Mouse (Mus musculus) lung, adult 2 months (tissue): ENCODE data around the gene Cdk12. TPM values are rescaled to one million over a fixed set of nuclear protein-coding genes. Genes with fewer than 3 reads are reported as not detected.

Experiments used
- DNase-seq: peaks from one replicate; pipeline ENCODE4 v3.0.0; 2022
- H3K4me1 ChIP-seq: fragments of 200-500 bp; 2 replicates; pipeline ENCODE4 v1.6.1; 2011; ENCODE audit warnings: low read length; ENCODE audit not compliant: control insufficient read depth, insufficient read depth
- H3K4me3 ChIP-seq: fragments of 200-500 bp; replicated peaks from 2 replicates; pipeline ENCODE3; 2011; ENCODE audit warnings: low read depth, mild to moderate bottlenecking, control low read depth, low read length; ENCODE audit errors: extremely low read depth
- CTCF ChIP-seq: fragments of 200-500 bp; IDR thresholded peaks from 2 replicates; pipeline ENCODE4 v1.5.1; 2011; ENCODE audit warnings: mild to moderate bottlenecking, low read length, control low read depth; ENCODE audit not compliant: insufficient read depth
- POLR2A ChIP-seq: fragments of 200-500 bp; IDR thresholded peaks from 2 replicates; pipeline ENCODE4 v1.6.1; 2011; ENCODE audit warnings: low read depth, mild to moderate bottlenecking, control low read depth, low read length, borderline replicate concordance; ENCODE audit errors: extremely low read depth
- WGBS: fragments of 180-500 bp; shearing (Covaris S2); methylation state at CpG from one replicate; pipeline ENCODE4 v1.1.7; 2018; 5-methylcytosine and 5-hydroxymethylcytosine counted together
- polyA plus RNA-seq: library from polyadenylated mRNA; depleted of rRNA; stranded (reverse); fragments of >200 nt; gene quantifications from 2 replicates; pipeline ENCODE4 v1.2.3, GENCODE M21; 2012

Cdk12 gene
- polyA plus RNA-seq, 1 experiment, result 13.9 TPM

DNA sequence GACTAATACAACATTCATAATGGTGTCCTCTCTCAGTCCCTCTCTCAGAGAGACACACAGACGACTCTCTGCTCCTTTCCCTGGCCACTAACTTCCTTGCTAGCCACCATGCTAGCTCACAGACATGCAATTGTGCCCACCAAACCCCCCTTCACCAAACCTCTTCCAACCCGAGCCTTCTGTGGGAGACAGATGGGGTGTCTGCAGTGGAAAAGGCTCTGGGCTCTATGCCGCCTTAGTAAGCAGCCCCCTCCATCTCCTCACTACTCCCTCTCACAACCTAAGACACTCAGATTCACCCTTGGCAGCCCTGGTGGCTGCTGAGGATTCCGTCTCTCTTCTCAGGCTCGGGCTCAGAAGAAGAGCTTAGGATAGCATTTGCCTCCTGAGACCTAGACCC is 84.7 kb downstream of the Cdk12 start:
- Histone ChIP-seq H3K4me3 (no peak overlapping the region), H3K4me1 (no peaks in the 10 kb centered on the region)
- no peak for TF ChIP-seq POLR2A
- TF ChIP-seq CTCF, result no peak
- DNase-seq, result no peak
- 46% methylated on average over 5 of the region's 5 CpGs for WGBS

DNA sequence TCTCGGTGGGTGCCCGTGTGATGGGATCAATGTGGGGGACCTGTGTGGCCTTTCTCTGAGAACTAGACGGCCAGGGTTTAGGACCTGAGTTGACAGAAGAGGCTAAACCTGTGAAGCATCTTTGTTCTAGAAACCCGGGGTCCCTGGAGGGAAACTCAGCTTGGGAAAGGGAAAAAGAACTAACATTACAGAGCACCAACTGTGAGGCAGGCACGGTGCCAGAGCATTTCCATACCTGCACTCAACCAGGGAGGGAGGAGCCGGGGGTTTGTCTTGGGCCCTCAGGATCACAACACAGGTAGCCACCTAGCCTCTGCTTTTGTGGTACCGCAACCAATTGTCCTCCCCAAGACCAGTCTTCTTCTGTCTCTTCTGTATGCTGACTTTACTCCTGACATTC is 85.1 kb downstream of the Cdk12 start:
- Histone ChIP-seq H3K4me1 (no peaks in the 10 kb centered on the region), H3K4me3 (no peak overlapping the region)
- 51% methylated on average over 7 of the region's 7 CpGs for WGBS
- no peak for DNase-seq
- TF ChIP-seq CTCF (no peak), POLR2A (no peak)

DNA sequence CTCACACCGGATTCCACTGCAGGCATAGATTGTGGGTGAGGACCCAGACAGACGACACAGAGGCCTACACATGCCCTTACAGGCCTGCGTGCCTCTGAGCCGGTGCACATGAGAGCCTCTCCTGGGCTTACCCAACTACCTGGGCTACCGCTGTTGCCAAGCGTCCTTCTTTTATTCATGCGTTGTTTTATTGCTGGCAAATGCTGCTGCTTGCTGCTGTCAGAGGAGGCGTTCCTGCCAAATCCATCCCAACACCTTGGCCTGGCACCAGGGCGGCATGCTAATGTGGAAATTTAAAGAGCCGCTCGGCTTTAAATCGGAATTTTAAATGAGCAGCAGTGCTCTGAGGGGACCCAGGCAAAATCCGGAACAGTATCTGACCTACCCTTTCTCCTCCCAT is 87.0 kb downstream of the Cdk12 start:
- 46% methylated on average over 13 of the region's 13 CpGs for WGBS
- Histone ChIP-seq H3K4me3 (no peak overlapping the region), H3K4me1 (peaks cover 3% of the 10 kb centered on the region; the same call in 1 of the 2 replicates)
- no peak for DNase-seq
- no peak for TF ChIP-seq POLR2A
- no peak for TF ChIP-seq CTCF

DNA sequence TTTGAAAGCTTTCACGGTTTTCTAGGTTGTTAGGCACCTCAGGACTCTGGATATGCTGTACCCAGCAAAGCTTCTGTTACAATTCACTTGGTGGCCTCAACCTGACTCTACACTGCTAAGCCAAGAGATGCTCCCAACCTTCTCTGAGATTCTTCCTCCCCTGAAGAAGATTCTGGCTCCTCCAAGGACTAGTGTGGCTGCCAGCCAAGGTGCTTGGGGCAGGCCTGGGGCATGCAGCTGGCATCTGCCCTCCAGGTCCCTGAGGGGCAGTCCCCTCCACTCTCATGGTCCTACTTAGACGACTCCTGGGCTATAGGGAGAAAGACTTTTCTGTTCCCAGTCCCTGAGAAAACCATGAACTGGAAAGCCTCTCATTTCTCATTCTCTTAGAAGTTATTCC is 88.0 kb downstream of the Cdk12 start:
- TF ChIP-seq CTCF, result no peak
- no peak for TF ChIP-seq POLR2A
- 65% methylated on average over 2 of the region's 2 CpGs for WGBS
- no peak overlapping the region for H3K4me3 ChIP-seq
- peaks cover 3% of the 10 kb centered on the region; the same call in 1 of the 2 replicates for H3K4me1 ChIP-seq
- DNase-seq, result no peak

DNA sequence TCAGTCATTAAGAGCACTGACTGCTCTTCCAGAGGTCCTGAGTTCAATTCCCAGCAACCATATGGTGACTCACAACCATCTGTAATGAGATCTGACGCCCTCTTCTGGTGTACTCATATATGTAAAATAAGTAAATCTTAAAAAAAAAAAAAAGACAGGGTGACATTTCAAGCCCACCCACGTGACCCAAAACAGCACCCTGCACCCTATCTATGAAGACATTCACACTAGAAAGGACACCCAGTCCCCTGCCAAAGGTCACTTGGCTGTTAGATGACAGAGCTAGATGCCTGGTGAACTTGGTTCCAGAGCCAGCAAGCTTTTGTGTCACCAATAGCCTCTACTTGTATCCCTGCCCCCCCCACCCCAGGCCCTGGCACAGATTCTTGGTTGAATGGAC is 90.2 kb downstream of the Cdk12 start:
- H3K4me1 ChIP-seq, result peaks cover 3% of the 10 kb centered on the region; the same call in 1 of the 2 replicates
- no peak overlapping the region for H3K4me3 ChIP-seq
- DNase-seq, result no peak
- TF ChIP-seq POLR2A, result no peak
- TF ChIP-seq CTCF, result no peak
- WGBS, result 23% methylated on average over 2 of the region's 2 CpGs

DNA sequence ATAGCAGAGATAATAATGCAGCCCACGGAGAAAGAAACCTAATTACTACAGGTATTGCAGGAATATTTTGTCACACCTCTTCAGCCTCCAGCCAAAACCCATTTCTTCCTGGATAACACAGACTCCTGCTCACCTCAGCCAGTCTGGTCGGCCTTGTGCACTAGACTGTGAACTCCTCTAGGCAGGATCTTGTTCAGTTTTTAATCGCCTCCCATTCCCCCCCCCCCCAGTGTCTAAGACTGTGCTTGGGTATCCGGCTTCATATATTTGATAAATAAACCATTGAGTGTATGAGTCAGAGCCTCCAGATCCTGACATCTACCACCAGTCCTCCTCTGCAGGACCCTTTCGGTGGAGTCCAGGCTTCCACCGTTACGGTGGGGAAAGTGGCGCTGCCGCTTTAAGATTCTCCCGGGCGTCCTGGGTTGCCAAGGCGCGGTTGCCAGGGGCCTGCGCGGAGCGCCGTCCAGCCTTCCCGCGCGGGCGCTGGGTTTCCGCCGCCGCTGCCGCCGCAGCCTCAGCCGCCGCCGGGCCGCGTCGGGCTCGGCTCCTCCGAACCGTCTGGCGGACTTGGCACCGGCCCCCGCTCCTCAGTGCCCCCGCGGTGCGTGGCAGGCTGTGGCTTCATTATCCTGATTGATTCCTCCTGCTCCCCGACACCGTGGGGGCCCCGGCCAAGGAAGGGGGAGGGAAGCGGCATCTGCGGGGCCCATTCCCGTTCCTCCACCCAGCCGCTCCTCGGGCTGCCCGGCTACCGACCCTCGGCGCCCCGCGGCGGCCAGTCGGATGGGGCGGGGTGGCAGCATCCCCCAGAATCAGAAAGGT is 91.5 kb downstream of the Cdk12 start:
- Histone ChIP-seq H3K4me3 (peak overlapping the region; percentile 77), H3K4me1 (peaks cover 3% of the 10 kb centered on the region; the same call in 1 of the 2 replicates)
- TF ChIP-seq CTCF, result no peak
- no peak for TF ChIP-seq POLR2A
- DNase-seq, result peak; percentile 45
- WGBS, result 1% methylated on average over 58 of the region's 58 CpGs

DNA sequence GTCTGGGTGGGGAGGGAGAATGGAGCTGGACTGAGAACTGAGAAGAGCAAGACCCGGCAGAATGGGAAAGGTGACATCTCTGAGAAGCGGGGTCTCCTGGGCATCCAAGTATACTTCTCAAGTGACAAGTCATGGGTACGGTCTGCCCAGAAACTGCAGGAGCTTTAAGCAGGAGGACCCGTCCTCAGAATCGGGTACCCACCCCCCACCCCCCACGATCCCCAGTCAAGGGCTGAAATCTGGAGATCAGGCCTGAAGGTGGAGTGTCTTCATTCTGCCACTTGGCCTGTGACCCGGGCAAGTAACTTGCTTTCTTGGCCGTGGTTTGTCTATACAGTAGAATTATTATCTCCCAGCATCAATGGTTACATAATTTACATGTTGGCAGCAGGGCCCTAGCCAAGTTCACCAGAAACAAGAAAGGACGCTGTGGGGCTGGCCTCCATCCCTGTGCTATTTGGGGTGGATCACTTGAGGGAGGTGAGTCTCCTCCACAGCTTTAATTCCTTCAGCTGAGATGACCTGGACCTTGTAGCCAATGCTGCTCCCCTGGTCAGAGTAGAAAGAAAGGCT is 92.2 kb downstream of the Cdk12 start:
- H3K4me3 ChIP-seq, result peak overlapping the region; percentile 77
- TF ChIP-seq CTCF (no peak), POLR2A (no peak)
- peaks cover 3% of the 10 kb centered on the region; the same call in 1 of the 2 replicates for H3K4me1 ChIP-seq
- WGBS, result 9% methylated on average over 9 of the region's 9 CpGs
- DNase-seq, result no peak

DNA sequence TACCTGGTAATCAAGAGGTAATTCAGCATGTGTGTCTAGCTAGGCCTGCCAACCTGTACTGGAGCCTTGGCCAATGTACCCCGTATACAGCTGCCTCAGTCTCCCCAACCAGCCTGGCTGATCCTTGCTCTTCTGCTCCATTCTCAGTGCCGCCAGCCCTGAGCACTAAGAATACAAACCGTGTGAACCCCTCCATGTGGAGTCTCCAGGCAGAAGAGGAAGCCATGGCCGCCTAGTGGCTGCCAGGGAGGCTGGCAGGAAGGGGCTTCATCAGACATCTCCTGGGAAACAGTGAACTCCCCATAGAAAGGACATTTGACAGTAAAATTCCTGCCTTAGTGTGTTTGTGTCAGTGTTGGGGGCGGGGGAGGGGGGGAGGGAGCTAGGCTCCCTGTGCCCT is 93.4 kb downstream of the Cdk12 start:
- no peak for DNase-seq
- Histone ChIP-seq H3K4me3 (no peak overlapping the region), H3K4me1 (peaks cover 3% of the 10 kb centered on the region; the same call in 1 of the 2 replicates)
- WGBS, result 25% methylated on average over 5 of the region's 5 CpGs
- peak; percentile 31; the same call in 1 of the 2 replicates for TF ChIP-seq CTCF
- no peak for TF ChIP-seq POLR2A

DNA sequence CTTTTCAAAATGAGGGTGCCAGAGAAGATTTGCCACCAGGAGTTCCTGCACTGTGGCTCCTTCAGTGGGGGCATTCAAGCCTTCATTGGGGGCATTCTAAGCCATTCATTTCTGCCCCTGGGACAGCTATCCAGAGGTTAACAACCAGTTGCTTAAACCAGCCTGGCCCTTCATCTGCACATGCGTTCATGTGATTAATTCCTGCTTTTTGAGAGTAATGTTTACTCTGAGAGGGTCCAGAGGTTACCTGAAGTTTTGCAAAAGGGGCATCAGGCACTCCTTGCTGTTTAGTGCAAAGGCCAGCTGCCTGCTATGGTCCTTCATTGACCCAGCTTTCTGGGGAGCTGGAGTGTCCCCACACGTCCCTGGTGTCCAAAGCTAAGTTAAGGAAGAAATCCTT is 94.1 kb downstream of the Cdk12 start:
- Histone ChIP-seq H3K4me1 (peaks cover 3% of the 10 kb centered on the region; the same call in 1 of the 2 replicates), H3K4me3 (no peak overlapping the region)
- TF ChIP-seq POLR2A (no peak), CTCF (no peak)
- no peak for DNase-seq
- WGBS, result 63% methylated on average over 2 of the region's 2 CpGs
